ENCODE assay signal across 14 mouse cellular contexts in genomic region chr14:31576846-31577697, GRCm38 (mm10). TPM values are rescaled to one million over a fixed set of nuclear protein-coding genes. Genes with fewer than 3 reads are reported as not detected.
DNase-seq lines count a peak whose midpoint lies in the region; ATAC-seq and TF ChIP-seq lines count a peak whose summit lies in the region.
"Had no signal": no experiment of that assay in that cellular context is flagged by ENCODE, and none has a peak within 500 bp of the region (broad histone marks: within the 10 kb centered on the region; RNA-seq: fewer than 3 reads in every experiment).

No protein-coding gene starts in this region.

- no peaks in the 10 kb centered on the region for H3K36me3 ChIP-seq in intestine, embryonic 14.5 days (ENCODE audit: control insufficient read depth, insufficient read depth, low read length)
- no peaks in the 10 kb centered on the region for H3K36me3 ChIP-seq in intestine, postnatal 0 days (ENCODE audit: control insufficient read depth, insufficient read depth)
- no peaks in the 10 kb centered on the region for H3K36me3 ChIP-seq in limb, embryonic 12.5 days
- H3K36me3 ChIP-seq: liver, embryonic 13.5 days; midbrain, embryonic 12.5 days had no signal

- ATAC-seq in intestine, embryonic 14.5 days (replicated peaks; ENCODE audit: low FRiP score, low TSS enrichment, low read depth) = 0 out of 2 replicates have a peak, but pooled peaks have one; percentile 29
- no peak for ATAC-seq in intestine, postnatal 0 days
- no peak for ATAC-seq in limb, embryonic 12.5 days (ENCODE audit: insufficient number of reproducible peaks, insufficient read depth, low FRiP score, low TSS enrichment, low read depth)

- WGBS in intestine, embryonic 14.5 days = 27% methylated on average over 10 of the region's 10 CpGs
- WGBS in intestine, postnatal 0 days = 45% methylated on average over 10 of the region's 10 CpGs
- WGBS in limb, embryonic 12.5 days = 37% methylated on average over 10 of the region's 10 CpGs

- H3K27me3 ChIP-seq in intestine, embryonic 14.5 days (replicated peaks; ENCODE audit: control insufficient read depth, insufficient read depth, low read length) = no peaks in the 10 kb centered on the region
- H3K27me3 ChIP-seq in intestine, postnatal 0 days (replicated peaks; ENCODE audit: control insufficient read depth, insufficient read depth, low read length) = no peaks in the 10 kb centered on the region
- H3K27me3 ChIP-seq in limb, embryonic 12.5 days = no peaks in the 10 kb centered on the region
- H3K27me3 ChIP-seq: midbrain, embryonic 12.5 days had no signal

- H3K4me1 ChIP-seq in intestine, embryonic 14.5 days (replicated peaks; ENCODE audit: control insufficient read depth, insufficient read depth, low read length) = peaks cover 16% of the 10 kb centered on the region
- no peaks in the 10 kb centered on the region for H3K4me1 ChIP-seq in intestine, postnatal 0 days (replicated peaks; ENCODE audit: control insufficient read depth, insufficient read depth, low read length)
- peaks cover 28% of the 10 kb centered on the region for H3K4me1 ChIP-seq in limb, embryonic 12.5 days (replicated peaks)
- H3K4me1 ChIP-seq: midbrain, embryonic 12.5 days had no signal

- peak; percentile 64 to 69 for DNase-seq in cerebellum, postnatal 14 days
- no peak for DNase-seq in cerebellum, postnatal 4 days (ENCODE audit: low spot score in 2 of 2)
- no peak for DNase-seq in intestine, embryonic 14.5 days (ENCODE audit: low spot score)
- peak; percentile 63 for DNase-seq in thymus, postnatal 25 days
- DNase-seq in layer of hippocampus, postnatal 10 days (ENCODE audit: low spot score in 2 of 2) = no peak
- DNase-seq in right cerebral cortex, adult 2 months (ENCODE audit: low spot score in 2 of 2) = no peak
- DNase-seq: adrenal gland, postnatal 10 days; cerebellum, postnatal 36 days; liver, embryonic 13.5 days; lung, postnatal 14 days had no signal

- H3K9me3 ChIP-seq in intestine, embryonic 14.5 days (ENCODE audit: control insufficient read depth, low read length) = no peaks in the 10 kb centered on the region
- no peaks in the 10 kb centered on the region for H3K9me3 ChIP-seq in intestine, postnatal 0 days (ENCODE audit: control insufficient read depth)
- H3K9me3 ChIP-seq in limb, embryonic 12.5 days = no peaks in the 10 kb centered on the region
- H3K9me3 ChIP-seq: midbrain, embryonic 12.5 days had no signal

- H3K4me2 ChIP-seq in intestine, embryonic 14.5 days (ENCODE audit: low read length) = no peak overlapping the region
- H3K4me2 ChIP-seq in intestine, postnatal 0 days (replicated peaks; ENCODE audit: low read depth) = no peak overlapping the region
- peak overlapping the region; percentile 13; the same call in 1 of the 2 replicates for H3K4me2 ChIP-seq in limb, embryonic 12.5 days
- H3K4me2 ChIP-seq: liver, embryonic 13.5 days; midbrain, embryonic 12.5 days had no signal

- no peak overlapping the region for H3K9ac ChIP-seq in intestine, embryonic 14.5 days (ENCODE audit: low read length)
- no peak overlapping the region for H3K9ac ChIP-seq in intestine, postnatal 0 days (ENCODE audit: low read depth, low read length)
- H3K9ac ChIP-seq in limb, embryonic 12.5 days (replicated peaks) = no peak overlapping the region
- H3K9ac ChIP-seq: liver, embryonic 13.5 days; midbrain, embryonic 12.5 days had no signal

- no peak for TF ChIP-seq CTCF in intestine, postnatal 0 days (IDR thresholded peaks at IDR 0.05; ENCODE audit: low read depth)

- no peak overlapping the region for H3K4me3 ChIP-seq in intestine, embryonic 14.5 days (ENCODE audit: low read depth, low read length)
- no peak overlapping the region for H3K4me3 ChIP-seq in intestine, postnatal 0 days (ENCODE audit: low read depth, low read length)
- no peak overlapping the region for H3K4me3 ChIP-seq in limb, embryonic 12.5 days (replicated peaks)
- H3K4me3 ChIP-seq: layer of hippocampus, adult 2 months; liver, embryonic 13.5 days; midbrain, embryonic 12.5 days had no signal

- H3K27ac ChIP-seq in intestine, embryonic 14.5 days (ENCODE audit: low read depth) = no peak overlapping the region
- H3K27ac ChIP-seq in intestine, postnatal 0 days (ENCODE audit: low read depth, low read length) = no peak overlapping the region
- no peak overlapping the region for H3K27ac ChIP-seq in limb, embryonic 12.5 days
- H3K27ac ChIP-seq: layer of hippocampus, adult 2 months; liver, embryonic 13.5 days; midbrain, embryonic 12.5 days had no signal

RNA-seq across cellular contexts. Expression of gene Colq, which starts 14.1 kb away (rescaled TPM):
- polyA plus RNA-seq in intestine, embryonic 14.5 days (2014; fragmentation: Nextera tagmentation; extraction: Ambion mirVana) = 0.42 and 0.69 TPM in 2 replicates
- polyA plus RNA-seq in intestine, postnatal 0 days (2015; fragmentation: Nextera tagmentation; extraction: Ambion mirVana) = 0.66 and 0.68 TPM in 2 replicates
- 1.2 and 2.0 TPM in 2 replicates for polyA plus RNA-seq in limb, embryonic 12.5 days (2016; fragmentation: Nextera tagmentation; extraction: Ambion mirVana)
- under 1 TPM; 0.23 to 0.33 TPM for total RNA-seq in layer of hippocampus, postnatal 10 days (2021)

Comparison
In these comparisons a context has a peak if more than half of its experiments do, and no peak if none do; other contexts are left out.
1. DNase-seq: peak in cerebellum, postnatal 14 days (2 of 2) and thymus, postnatal 25 days (single experiment); none in cerebellum, postnatal 4 days (0 of 2), intestine, embryonic 14.5 days (single experiment), layer of hippocampus, postnatal 10 days (0 of 2) and right cerebral cortex, adult 2 months (0 of 2).